Mouse (Mus musculus) C2C12 (cell line): Measurements from ENCODE around the gene Foxp1.

Experiments
- CEBPB ChIP-seq: IDR thresholded peaks from one replicate; pipeline ENCODE4 v1.6.1; 2011; ENCODE audit warnings: low read depth, mild to moderate bottlenecking, control low read depth, moderate library complexity
- CTCF ChIP-seq: IDR thresholded peaks from one replicate; pipeline ENCODE4 v1.5.1; 2011; ENCODE audit not compliant: control insufficient read depth, insufficient read depth, insufficient read length

DNA sequence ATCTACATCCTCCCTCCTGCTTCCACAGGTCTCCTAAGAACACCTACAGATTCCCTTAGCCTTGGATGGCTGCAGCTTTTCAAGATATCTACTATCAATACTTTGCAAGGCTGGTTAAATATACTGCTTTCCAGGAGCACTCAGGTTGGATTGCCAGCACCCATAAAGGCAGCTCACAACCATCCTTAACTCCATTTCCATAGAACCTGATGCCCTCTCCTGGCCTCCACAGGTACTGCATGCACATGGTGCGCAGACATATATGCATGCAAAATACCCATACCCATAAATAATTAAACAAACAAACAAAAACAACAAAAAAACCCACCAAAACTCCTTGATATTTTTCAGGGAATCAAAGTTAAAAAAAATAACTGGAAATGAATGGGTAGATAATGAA, 514.0 kb downstream of the Foxp1 start:
- TF ChIP-seq CTCF (no peak), CEBPB (no peak)
